Comparison of ENCODE assay signal across 8 mouse cellular contexts in the genomic region with DNA sequence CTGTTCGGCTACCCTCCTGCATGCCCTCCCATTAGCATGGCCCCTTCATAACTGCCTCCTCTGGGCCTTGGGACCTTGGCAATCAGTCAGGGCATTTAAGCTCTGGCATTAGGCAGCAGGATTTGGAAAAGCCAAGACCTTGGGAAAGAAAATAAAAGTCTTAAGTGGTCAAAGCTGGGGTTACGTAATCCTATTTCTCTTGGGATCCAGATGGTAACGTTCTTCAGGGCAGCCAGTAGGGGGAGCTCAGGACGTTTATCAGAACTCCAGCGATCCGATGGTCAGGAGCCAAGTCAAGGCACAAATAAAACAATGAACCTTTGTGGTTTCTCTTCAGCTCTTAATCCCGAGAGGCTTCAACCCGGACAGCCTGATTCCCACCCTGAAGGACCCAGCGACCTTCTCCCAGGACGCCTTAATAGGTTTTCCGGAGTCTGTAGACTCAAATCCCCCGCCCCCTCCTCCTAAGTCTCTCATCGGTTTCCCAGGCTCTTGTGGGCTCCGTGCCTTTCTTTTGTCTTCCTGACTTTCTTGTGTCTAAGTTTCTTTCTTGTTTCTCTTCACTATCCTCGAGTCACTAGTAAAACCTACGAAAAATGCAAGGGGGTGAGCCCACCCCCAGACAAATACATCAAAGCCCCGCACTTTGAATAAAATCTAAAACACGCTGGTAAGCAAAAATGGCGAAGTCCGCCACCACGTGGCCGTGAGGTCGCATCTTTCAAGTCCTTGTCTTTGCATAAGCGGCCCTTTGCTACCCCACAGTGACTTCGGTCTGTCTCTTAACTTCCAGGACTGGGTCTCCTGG. TPM values are rescaled to one million over a fixed set of nuclear protein-coding genes. Genes with fewer than 3 reads are reported as not detected.
A peak's percentile ranks its signal among the peaks of the same experiment; 100 is the strongest.
DNase-seq lines count a peak whose midpoint lies in the region; ATAC-seq and TF ChIP-seq lines count a peak whose summit lies in the region.

No protein-coding gene starts in this region.

- peak; percentile 84 for TF ChIP-seq CTCF in kidney, adult 2 months (conservative IDR thresholded peaks at IDR 0.05; ENCODE audit: insufficient read depth, insufficient read length, low read depth, low read length)
- TF ChIP-seq CTCF in midbrain, postnatal 0 days (IDR thresholded peaks at IDR 0.05): peak; percentile 87

- 1% methylated on average over 25 of the region's 25 CpGs for WGBS in embryonic facial prominence, embryonic 12.5 days
- WGBS in kidney, adult 2 months: 1% methylated on average over 25 of the region's 25 CpGs
- under 1% methylated on average over 25 of the region's 25 CpGs for WGBS in limb, embryonic 14.5 days
- WGBS in midbrain, postnatal 0 days: under 1% methylated on average over 25 of the region's 25 CpGs

- peak; percentile 38 for ATAC-seq in embryonic facial prominence, embryonic 12.5 days (ENCODE audit: insufficient number of reproducible peaks, insufficient read depth, low FRiP score, low TSS enrichment)
- ATAC-seq in limb, embryonic 14.5 days (ENCODE audit: low FRiP score, low read depth): peak; percentile 76
- peak; percentile 73 for ATAC-seq in midbrain, postnatal 0 days (ENCODE audit: low FRiP score)

- H3K27ac ChIP-seq in embryonic facial prominence, embryonic 12.5 days: peak overlapping the region; percentile 86
- H3K27ac ChIP-seq in kidney, adult 2 months (ENCODE audit: insufficient read depth, low read depth, low read length): peak overlapping the region; percentile 25; the same call in 1 of the 2 replicates
- peak overlapping the region; percentile 88 for H3K27ac ChIP-seq in limb, embryonic 14.5 days (replicated peaks; ENCODE audit: low read depth, low read length)
- H3K27ac ChIP-seq in midbrain, postnatal 0 days (ENCODE audit: low read depth, low read length): peak overlapping the region; percentile 81

- no peaks in the 10 kb centered on the region for H3K27me3 ChIP-seq in embryonic facial prominence, embryonic 12.5 days
- H3K27me3 ChIP-seq in kidney, adult 2 months (replicated peaks; ENCODE audit: control insufficient read depth, insufficient read depth, low read length): no peaks in the 10 kb centered on the region
- H3K27me3 ChIP-seq in limb, embryonic 14.5 days (ENCODE audit: control insufficient read depth, insufficient read depth, low read length): no peaks in the 10 kb centered on the region
- no peaks in the 10 kb centered on the region for H3K27me3 ChIP-seq in midbrain, postnatal 0 days (ENCODE audit: insufficient read depth, low read length)

- peaks cover 34% of the 10 kb centered on the region for H3K4me1 ChIP-seq in embryonic facial prominence, embryonic 12.5 days
- H3K4me1 ChIP-seq in kidney, adult 2 months (ENCODE audit: control insufficient read depth, insufficient read depth, low read length): no peaks in the 10 kb centered on the region; the same call in 1 of the 2 replicates
- peaks cover 22% of the 10 kb centered on the region for H3K4me1 ChIP-seq in limb, embryonic 14.5 days (ENCODE audit: control insufficient read depth, insufficient read depth, low read length)
- peaks cover 18% of the 10 kb centered on the region; the same call in 1 of the 2 replicates for H3K4me1 ChIP-seq in midbrain, postnatal 0 days (ENCODE audit: insufficient read depth, low read length)

- H3K9me3 ChIP-seq in embryonic facial prominence, embryonic 12.5 days: no peaks in the 10 kb centered on the region
- no peaks in the 10 kb centered on the region for H3K9me3 ChIP-seq in limb, embryonic 14.5 days (ENCODE audit: control insufficient read depth, low read length)
- H3K9me3 ChIP-seq in midbrain, postnatal 0 days (ENCODE audit: low read length): no peaks in the 10 kb centered on the region

- TF ChIP-seq POLR2A in kidney, adult 2 months (IDR thresholded peaks at IDR 0.05; ENCODE audit: low read depth, low read length): no peak
- peak; percentile 38; the same call in 1 of the 2 replicates for TF ChIP-seq POLR2A in limb, embryonic 14.5 days (IDR thresholded peaks at IDR 0.05; ENCODE audit: borderline replicate concordance, extremely low read depth, insufficient read depth, insufficient read length)

- DNase-seq in 3T3-L1 (ENCODE audit: low read depth, low spot score): peak; percentile 100
- peak; percentile 85 for DNase-seq in adrenal gland, postnatal 25 days
- peak; percentile 92 to 93 for DNase-seq in heart, adult 18-20 months
- peak; percentile 89 for DNase-seq in kidney, adult 2 months
- peak; percentile 98 for DNase-seq in limb, embryonic 14.5 days (ENCODE audit: low spot score)
- peak; percentile 97 for DNase-seq in midbrain, postnatal 0 days (ENCODE audit: low spot score)
- DNase-seq in spleen, postnatal 36 days (ENCODE audit: low spot score in 2 of 2): peak; percentile 68 to 71

- H3K4me3 ChIP-seq in embryonic facial prominence, embryonic 12.5 days: peak overlapping the region; percentile 35
- H3K4me3 ChIP-seq in kidney, adult 2 months (ENCODE audit: insufficient read depth, low read depth, low read length): peak overlapping the region; percentile 65
- H3K4me3 ChIP-seq in limb, embryonic 14.5 days (replicated peaks; ENCODE audit: low read length): peak overlapping the region; percentile 38
- H3K4me3 ChIP-seq in midbrain, postnatal 0 days (ENCODE audit: low read depth, low read length): peak overlapping the region; percentile 33

- H3K36me3 ChIP-seq in embryonic facial prominence, embryonic 12.5 days: no peaks in the 10 kb centered on the region
- no peaks in the 10 kb centered on the region for H3K36me3 ChIP-seq in kidney, adult 2 months (ENCODE audit: control insufficient read depth, insufficient read depth, low read length)
- no peaks in the 10 kb centered on the region for H3K36me3 ChIP-seq in limb, embryonic 14.5 days (ENCODE audit: control insufficient read depth, insufficient read depth, low read length)
- no peaks in the 10 kb centered on the region for H3K36me3 ChIP-seq in midbrain, postnatal 0 days (ENCODE audit: insufficient read depth, low read length)

- peak overlapping the region; percentile 42; the same call in 1 of the 2 replicates for H3K9ac ChIP-seq in embryonic facial prominence, embryonic 12.5 days
- peak overlapping the region; percentile 62 for H3K9ac ChIP-seq in limb, embryonic 14.5 days (ENCODE audit: low read depth, low read length, severe bottlenecking)
- peak overlapping the region; percentile 55; the same call in 1 of the 2 replicates for H3K9ac ChIP-seq in midbrain, postnatal 0 days (replicated peaks; ENCODE audit: low read length, poor library complexity, severe bottlenecking)

- peak overlapping the region; percentile 60 for H3K4me2 ChIP-seq in embryonic facial prominence, embryonic 12.5 days (replicated peaks)
- H3K4me2 ChIP-seq in limb, embryonic 14.5 days (replicated peaks; ENCODE audit: low read depth, low read length, severe bottlenecking): peak overlapping the region; percentile 56
- H3K4me2 ChIP-seq in midbrain, postnatal 0 days (ENCODE audit: low read depth, low read length, poor library complexity, severe bottlenecking): peak overlapping the region; percentile 57

RNA-seq across cellular contexts. Expression of gene Ndufb4, which starts 30.6 kb away (rescaled TPM):
- 96.7 and 145 TPM in 2 replicates for total RNA-seq in adrenal gland, postnatal 25 days (2021)
- polyA plus RNA-seq in embryonic facial prominence, embryonic 12.5 days (2016; fragmentation: Nextera tagmentation; extraction: Ambion mirVana): 60.6 and 66.1 TPM in 2 replicates
- 100 to 1,000 TPM; 123 to 199 TPM for total RNA-seq in heart, adult 18-20 months (2021)
- polyA plus RNA-seq in kidney, adult 2 months (2012; rRNA removed): 131 and 178 TPM in 2 replicates
- polyA plus RNA-seq in limb, embryonic 14.5 days (2012; rRNA removed): 54.9 and 62.5 TPM in 2 replicates
- polyA plus RNA-seq in limb, embryonic 14.5 days (2014; fragmentation: Nextera tagmentation; extraction: Ambion mirVana): 56.3 and 56.5 TPM in 2 replicates
- 32.3 and 39.6 TPM in 2 replicates for total RNA-seq in midbrain, postnatal 0 days (2014; rRNA removed)
- polyA plus RNA-seq in midbrain, postnatal 0 days (2015; fragmentation: Nextera tagmentation; extraction: Ambion mirVana): 86.9 and 90.7 TPM in 2 replicates

Comparison
In these comparisons a context has a peak if more than half of its experiments do, and no peak if none do; other contexts are left out.
1. Peak in every context shown above with its lines: DNase-seq, ATAC-seq, H3K4me3 ChIP-seq and H3K27ac ChIP-seq.
2. H3K27ac ChIP-seq: peak in every context shown above with its lines; median percentile 88 in limb, embryonic 14.5 days; 86 in embryonic facial prominence, embryonic 12.5 days; 81 in midbrain, postnatal 0 days; 25 in kidney, adult 2 months.